Mouse (Mus musculus) layer of hippocampus, adult 9-11 months (tissue): ENCODE measurements around the gene Tmem270.

Source experiments
- DNase-seq: peaks from one replicate; pipeline ENCODE4 v3.0.0; 2022

The Tmem270 gene

GRCm38 (mm10) chr5:134926726-134927125, 20.2 kb upstream of the Tmem270 start:
- DNase-seq: no peak

GRCm38 (mm10) chr5:134923141-134923540, 16.6 kb upstream of the Tmem270 start:
- no peak for DNase-seq

- DNase-seq: no peak
Measured at GRCm38 (mm10) chr5:134921106-134921505, 14.6 kb upstream of the Tmem270 start.

- no peak for DNase-seq
Measured at GRCm38 (mm10) chr5:134920106-134920687, 13.7 kb upstream of the Tmem270 start.

GRCm38 (mm10) chr5:134919097-134919496, 12.6 kb upstream of the Tmem270 start:
- DNase-seq: no peak

GRCm38 (mm10) chr5:134918071-134918832, 11.7 kb upstream of the Tmem270 start:
- peak; percentile 14 for DNase-seq

GRCm38 (mm10) chr5:134915311-134915710, 8.8 kb upstream of the Tmem270 start, which contains the start of gene Cldn13:
Gene Cldn13 (minus strand): TSS chr5:134915526.
- DNase-seq: no peak

GRCm38 (mm10) chr5:134914510-134914909, 8.0 kb upstream of the Tmem270 start:
- no peak for DNase-seq

GRCm38 (mm10) chr5:134913753-134914152, 7.2 kb upstream of the Tmem270 start:
- DNase-seq: no peak

GRCm38 (mm10) chr5:134913352-134913751, 6.8 kb upstream of the Tmem270 start:
- DNase-seq: no peak

GRCm38 (mm10) chr5:134911901-134912300, 5.4 kb upstream of the Tmem270 start:
- no peak for DNase-seq

- DNase-seq: peak; percentile 90
Measured at GRCm38 (mm10) chr5:134907135-134907534, 602 bp upstream of the Tmem270 start.

GRCm38 (mm10) chr5:134901644-134902027, 4.9 kb downstream of the Tmem270 start:
- no peak for DNase-seq

GRCm38 (mm10) chr5:134901012-134901643, 5.4 kb downstream of the Tmem270 start:
- DNase-seq: peak; percentile 13

- DNase-seq: no peak
Measured at GRCm38 (mm10) chr5:134897596-134897995, 8.9 kb downstream of the Tmem270 start.

GRCm38 (mm10) chr5:134896965-134897364, 9.6 kb downstream of the Tmem270 start:
- no peak for DNase-seq

GRCm38 (mm10) chr5:134895291-134895690, 11.2 kb downstream of the Tmem270 start:
- no peak for DNase-seq

- no peak for DNase-seq
Measured at GRCm38 (mm10) chr5:134892717-134893116, 13.8 kb downstream of the Tmem270 start.

- DNase-seq: no peak
Measured at GRCm38 (mm10) chr5:134891552-134891951, 15.0 kb downstream of the Tmem270 start.

- no peak for DNase-seq
Measured at GRCm38 (mm10) chr5:134890601-134891054, 15.9 kb downstream of the Tmem270 start.

- DNase-seq: no peak
Measured at GRCm38 (mm10) chr5:134888505-134888904, 18.0 kb downstream of the Tmem270 start.

GRCm38 (mm10) chr5:134887447-134888335, 18.8 kb downstream of the Tmem270 start:
- DNase-seq: no peak

GRCm38 (mm10) chr5:134883077-134883476, 23.5 kb downstream of the Tmem270 start:
- no peak for DNase-seq
